Mouse (Mus musculus): ENCODE measurements around the gene Zc3h4. TPM values are rescaled to one million over a fixed set of nuclear protein-coding genes. Genes with fewer than 3 reads are reported as not detected.

The Zc3h4 gene
- polyA plus RNA-seq, 1 experiment from 2014 or later: 19.5 TPM

DNA sequence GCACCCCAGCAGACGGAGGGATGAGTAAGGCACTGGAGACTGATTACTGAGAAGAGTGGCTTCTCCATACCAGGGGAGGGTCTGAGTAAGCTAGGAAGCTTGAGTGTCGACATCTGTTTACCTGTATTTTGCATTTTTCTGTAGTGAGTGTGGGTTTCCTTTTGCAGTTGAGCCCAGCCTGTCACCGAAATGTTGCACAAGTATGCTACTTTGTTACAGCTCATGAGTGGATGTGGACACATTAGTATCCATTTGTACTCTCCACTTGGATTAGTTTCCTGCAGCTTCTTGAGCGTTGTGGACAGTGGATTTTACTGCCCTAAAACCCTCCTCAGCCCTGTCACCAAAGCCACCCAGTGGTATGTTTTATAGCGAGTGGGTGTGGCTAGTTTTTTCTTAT is 18.0 kb downstream of the Zc3h4 start:
- ATAC-seq: no peak
- Histone ChIP-seq H3K9ac (no peak overlapping the region), H3K4me1 (0 out of 2 replicates have a peak, but pooled peaks cover 8% of the 10 kb centered on the region), H3K36me3 (ENCODE audit: poor library complexity, severe bottlenecking) (peaks cover 87% of the 10 kb centered on the region), H3K4me2 (no peak overlapping the region), H3K27me3 (no peaks in the 10 kb centered on the region), H3K9me3 (replicated peaks) (no peaks in the 10 kb centered on the region), H3K4me3 (no peak overlapping the region), H3K27ac (no peak overlapping the region)
- WGBS: 92% methylated on average over 5 of the region's 5 CpGs

DNA sequence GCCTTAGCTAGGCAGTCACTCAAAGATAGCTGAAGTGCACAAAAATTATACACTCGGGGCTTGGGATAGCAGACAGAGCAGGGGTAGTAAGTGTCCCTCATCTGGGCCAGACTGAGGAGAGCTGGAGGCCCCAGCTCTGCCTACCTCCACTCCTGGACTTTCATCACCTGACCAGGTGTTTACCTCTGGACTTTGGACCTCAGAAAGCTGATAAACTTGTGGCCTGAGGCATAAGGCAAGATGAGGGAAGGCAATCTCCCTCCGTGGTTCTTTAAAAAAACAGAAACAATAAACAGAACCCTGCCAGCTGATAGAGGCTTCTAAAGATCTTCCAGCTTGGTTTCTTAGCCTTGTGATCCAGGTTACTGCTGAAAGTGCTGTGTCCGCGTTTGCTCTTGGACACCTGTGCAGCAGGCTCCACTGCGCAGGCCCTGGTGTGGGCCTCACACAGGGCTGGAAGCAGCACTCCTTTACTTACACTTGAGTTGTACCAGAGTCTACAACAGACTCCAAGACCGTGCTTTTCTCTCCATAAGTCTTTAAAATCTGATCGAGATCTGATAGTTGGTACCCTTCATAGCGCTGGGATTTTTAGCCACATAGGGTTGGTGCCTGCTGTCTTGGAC is 19.9 kb downstream of the Zc3h4 start:
- Histone ChIP-seq H3K27me3 (no peaks in the 10 kb centered on the region), H3K4me1 (no peaks in the 10 kb centered on the region), H3K9me3 (replicated peaks) (no peaks in the 10 kb centered on the region), H3K27ac (no peak overlapping the region), H3K4me3 (no peak overlapping the region), H3K9ac (no peak overlapping the region), H3K4me2 (no peak overlapping the region), H3K36me3 (ENCODE audit: poor library complexity, severe bottlenecking) (peaks cover 98% of the 10 kb centered on the region)
- 96% methylated on average over 8 of the region's 8 CpGs for WGBS
- ATAC-seq: no peak

DNA sequence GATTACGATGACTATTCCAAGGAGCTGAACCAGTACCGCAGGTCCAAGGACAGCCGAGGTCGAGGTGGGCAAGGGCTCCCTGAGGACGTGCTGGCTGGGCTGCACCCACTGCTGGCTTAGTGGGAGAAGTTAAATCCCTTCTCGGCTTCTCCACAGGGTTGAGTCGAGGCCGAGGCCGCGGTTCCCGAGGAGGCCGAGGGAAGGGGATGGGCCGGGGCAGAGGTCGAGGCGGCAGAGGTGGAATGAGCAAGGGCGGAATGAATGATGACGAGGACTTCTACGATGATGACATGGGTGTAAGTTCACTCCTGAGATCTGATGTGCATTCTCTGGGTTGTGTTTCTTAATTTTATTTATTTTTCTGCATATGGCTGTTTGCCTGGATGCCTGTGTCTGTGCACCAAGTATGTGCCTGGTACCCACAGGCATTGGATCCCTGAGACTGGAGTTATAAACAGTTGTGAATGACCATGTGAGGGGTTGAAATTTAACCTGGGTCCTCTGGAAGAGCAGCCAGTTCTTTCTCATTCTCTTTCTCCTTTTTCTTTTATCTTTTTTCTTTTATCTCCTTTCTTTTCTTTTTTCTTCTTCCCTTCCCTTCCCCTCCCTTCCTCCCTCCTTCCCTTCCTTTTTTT is 21.6 kb downstream of the Zc3h4 start:
- 92% methylated on average over 18 of the region's 18 CpGs for WGBS
- no peak overlapping the region for H3K4me2 ChIP-seq
- H3K36me3 ChIP-seq (ENCODE audit: poor library complexity, severe bottlenecking): peaks cover 99% of the 10 kb centered on the region
- no peaks in the 10 kb centered on the region for H3K9me3 ChIP-seq (replicated peaks)
- no peaks in the 10 kb centered on the region for H3K27me3 ChIP-seq
- no peak overlapping the region for H3K4me3 ChIP-seq
- H3K9ac ChIP-seq: no peak overlapping the region
- no peak overlapping the region for H3K27ac ChIP-seq
- H3K4me1 ChIP-seq: no peaks in the 10 kb centered on the region
- ATAC-seq: no peak

DNA sequence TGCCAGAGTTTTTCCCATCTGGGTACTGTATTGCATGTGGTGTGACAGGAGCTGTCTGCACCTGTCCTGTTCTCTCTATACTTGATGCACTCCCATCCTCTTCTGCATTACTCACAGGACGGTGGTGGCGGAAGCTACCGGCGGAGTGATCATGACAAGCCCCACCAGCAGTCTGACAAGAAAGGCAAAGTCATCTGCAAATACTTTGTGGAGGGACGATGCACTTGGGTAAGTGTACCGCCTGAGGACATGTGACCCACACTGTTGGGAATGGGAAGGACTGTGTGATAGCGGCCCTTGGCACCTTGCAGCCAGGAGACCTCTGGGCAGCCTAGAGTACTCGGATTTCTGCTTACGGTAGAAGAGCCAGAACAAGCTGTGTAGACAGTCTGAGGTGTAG is 23.0 kb downstream of the Zc3h4 start:
- H3K4me1 ChIP-seq: no peaks in the 10 kb centered on the region
- H3K27me3 ChIP-seq: no peaks in the 10 kb centered on the region
- no peak overlapping the region for H3K27ac ChIP-seq
- peaks cover 99% of the 10 kb centered on the region for H3K36me3 ChIP-seq (ENCODE audit: poor library complexity, severe bottlenecking)
- H3K9ac ChIP-seq: no peak overlapping the region
- no peak for ATAC-seq
- H3K4me3 ChIP-seq: no peak overlapping the region
- H3K4me2 ChIP-seq: no peak overlapping the region
- WGBS: 90% methylated on average over 9 of the region's 9 CpGs
- H3K9me3 ChIP-seq (replicated peaks): no peaks in the 10 kb centered on the region

DNA sequence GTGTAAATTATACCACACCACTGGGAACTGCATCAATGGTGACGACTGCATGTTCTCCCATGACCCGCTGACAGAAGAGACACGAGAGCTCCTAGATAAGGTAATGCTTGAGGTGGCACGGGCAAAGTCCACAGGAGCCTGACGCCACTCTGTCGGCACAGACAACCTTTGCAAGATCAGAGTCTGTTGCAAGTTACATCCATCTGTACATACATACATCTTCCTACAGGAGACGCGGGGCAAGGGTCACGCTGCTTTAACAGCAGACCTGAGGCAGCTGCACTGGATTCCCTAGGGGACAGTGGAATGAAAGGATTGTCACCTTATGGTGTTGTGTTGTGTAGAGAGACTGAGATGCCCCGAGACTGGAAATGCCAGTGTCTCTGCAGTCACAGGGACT is 25.0 kb downstream of the Zc3h4 start:
- H3K27ac ChIP-seq: no peak overlapping the region
- 97% methylated on average over 10 of the region's 10 CpGs for WGBS
- ATAC-seq: 0 out of 2 replicates have a peak, but pooled peaks have one; percentile 24

DNA sequence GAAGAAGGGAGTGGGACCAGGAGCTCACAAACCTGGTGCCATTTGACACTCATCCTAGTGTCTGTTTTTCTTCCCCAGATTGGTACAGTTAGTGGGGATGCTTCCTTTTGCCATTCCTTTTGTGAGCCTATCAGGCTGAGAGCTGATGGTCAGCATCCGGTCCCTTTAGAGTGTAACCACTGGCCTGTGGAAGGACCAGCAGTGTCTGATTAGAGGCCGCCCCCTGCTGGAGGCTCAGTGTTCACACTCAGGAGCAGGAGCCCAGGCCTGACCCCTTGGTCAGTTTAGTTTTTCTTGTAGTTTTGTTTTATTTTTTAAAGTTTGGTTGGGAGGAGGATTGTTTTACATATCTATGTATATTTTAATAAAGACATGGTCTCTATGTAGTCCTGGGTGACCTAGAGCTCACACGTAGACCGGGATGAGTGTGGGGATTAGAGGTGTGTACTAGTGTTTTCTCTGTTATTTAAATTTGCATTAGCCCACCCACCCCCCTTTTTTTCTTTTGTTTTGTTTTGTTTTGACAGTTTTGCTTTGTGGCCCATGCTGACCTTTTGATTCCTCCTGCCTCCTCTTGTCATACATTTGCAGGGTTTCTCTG is 25.5 kb downstream of the Zc3h4 start:
- 53% methylated on average over 4 of the region's 4 CpGs for WGBS
- Histone ChIP-seq H3K9me3 (replicated peaks) (no peaks in the 10 kb centered on the region), H3K27me3 (no peaks in the 10 kb centered on the region), H3K4me1 (no peaks in the 10 kb centered on the region), H3K27ac (no peak overlapping the region), H3K9ac (no peak overlapping the region), H3K4me3 (no peak overlapping the region), H3K36me3 (ENCODE audit: poor library complexity, severe bottlenecking) (peaks cover 99% of the 10 kb centered on the region), H3K4me2 (no peak overlapping the region)
- ATAC-seq: peak; percentile 75

More for the DNA sequence above, 25.0 kb downstream of the Zc3h4 start:
- no peak overlapping the region for H3K4me2 ChIP-seq
- no peaks in the 10 kb centered on the region for H3K4me1 ChIP-seq
- H3K9me3 ChIP-seq (replicated peaks): no peaks in the 10 kb centered on the region
- H3K27me3 ChIP-seq: no peaks in the 10 kb centered on the region
- H3K36me3 ChIP-seq (ENCODE audit: poor library complexity, severe bottlenecking): peaks cover 99% of the 10 kb centered on the region
- H3K4me3 ChIP-seq: no peak overlapping the region
- no peak overlapping the region for H3K9ac ChIP-seq

DNA sequence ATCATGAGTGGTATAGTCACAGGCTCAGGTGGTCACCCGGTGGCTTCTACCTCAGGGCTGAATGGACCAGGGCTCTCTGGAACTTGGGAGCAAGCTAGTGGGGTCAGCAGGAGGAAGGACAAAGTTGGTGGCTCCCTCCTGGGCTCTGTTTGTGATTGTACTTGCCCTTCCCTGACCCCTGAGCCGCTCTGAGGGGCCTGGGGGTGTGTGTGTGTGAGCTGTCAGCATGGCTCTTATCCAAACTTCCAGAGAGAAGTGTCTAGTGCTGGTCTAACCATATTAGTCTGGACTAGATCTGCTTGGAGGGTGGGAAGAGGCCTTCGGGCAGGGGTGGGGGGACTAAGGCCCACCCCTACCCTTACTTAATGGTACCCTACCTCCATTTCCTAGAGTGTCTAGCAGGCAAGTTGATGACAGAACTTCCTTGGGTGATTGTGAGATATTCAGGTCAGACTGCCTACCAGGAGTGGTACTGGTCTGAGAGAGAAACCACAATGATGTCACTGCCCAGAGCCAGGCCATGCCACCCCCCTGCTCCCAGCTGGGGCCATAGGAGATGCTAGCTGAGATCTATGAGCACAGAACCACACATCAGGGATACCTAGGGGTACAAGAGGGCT is 32.8 kb downstream of the Zc3h4 start:
- no peak overlapping the region for H3K4me3 ChIP-seq
- no peaks in the 10 kb centered on the region for H3K4me1 ChIP-seq
- H3K27me3 ChIP-seq: no peaks in the 10 kb centered on the region
- no peak overlapping the region for H3K27ac ChIP-seq
- no peak overlapping the region for H3K9ac ChIP-seq
- H3K4me2 ChIP-seq: no peak overlapping the region
- ATAC-seq: no peak
- H3K9me3 ChIP-seq (replicated peaks): no peaks in the 10 kb centered on the region
- peaks cover 88% of the 10 kb centered on the region for H3K36me3 ChIP-seq (ENCODE audit: poor library complexity, severe bottlenecking)
- 88% methylated on average over 3 of the region's 3 CpGs for WGBS

DNA sequence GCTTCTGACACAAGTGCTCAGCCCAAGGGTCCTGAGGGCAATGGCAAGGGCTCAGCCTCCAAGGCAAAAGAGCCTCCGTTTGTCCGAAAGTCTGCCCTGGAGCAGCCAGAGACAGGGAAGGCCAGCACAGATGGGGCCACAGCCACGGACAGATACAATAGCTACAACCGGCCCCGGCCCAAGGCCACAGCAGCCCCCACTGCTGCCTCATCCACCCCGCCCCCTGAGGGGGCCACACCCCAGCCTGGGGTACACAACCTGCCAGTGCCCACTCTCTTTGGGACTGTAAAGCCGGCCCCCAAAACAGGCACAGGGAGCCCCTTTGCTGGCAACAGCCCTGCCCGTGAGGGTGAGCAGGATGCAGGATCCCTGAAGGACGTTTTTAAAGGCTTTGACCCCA is 34.4 kb downstream of the Zc3h4 start:
- no peak overlapping the region for H3K4me2 ChIP-seq
- no peak overlapping the region for H3K27ac ChIP-seq
- H3K4me1 ChIP-seq: no peaks in the 10 kb centered on the region
- H3K9ac ChIP-seq: no peak overlapping the region
- 90% methylated on average over 9 of the region's 9 CpGs for WGBS
- 0 out of 2 replicates have a peak, but pooled peaks have one; percentile 24 for ATAC-seq
- no peak overlapping the region for H3K4me3 ChIP-seq
- peaks cover 71% of the 10 kb centered on the region for H3K36me3 ChIP-seq (ENCODE audit: poor library complexity, severe bottlenecking)
- no peaks in the 10 kb centered on the region for H3K9me3 ChIP-seq (replicated peaks)
- H3K27me3 ChIP-seq: no peaks in the 10 kb centered on the region

DNA sequence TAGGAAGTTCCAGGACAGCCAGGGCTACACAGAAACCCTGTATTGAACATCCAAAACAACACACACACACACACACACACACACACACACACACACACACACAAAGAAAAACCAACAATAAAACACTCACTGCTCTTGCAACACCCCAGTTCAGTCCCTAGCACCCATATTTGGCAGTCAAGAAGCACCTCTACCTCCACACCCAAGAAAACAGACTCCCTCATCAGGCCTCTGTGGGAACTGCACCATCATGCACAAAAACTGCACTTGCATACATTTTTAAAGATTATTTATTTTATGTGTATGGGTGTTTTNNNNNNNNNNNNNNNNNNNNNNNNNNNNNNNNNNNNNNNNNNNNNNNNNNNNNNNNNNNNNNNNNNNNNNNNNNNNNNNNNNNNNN is 40.5 kb downstream of the Zc3h4 start:
- H3K27me3 ChIP-seq: no peaks in the 10 kb centered on the region
- peaks cover 10% of the 10 kb centered on the region for H3K36me3 ChIP-seq (ENCODE audit: poor library complexity, severe bottlenecking)
- ATAC-seq: no peak
- no peak overlapping the region for H3K9ac ChIP-seq
- H3K4me3 ChIP-seq: no peak overlapping the region
- H3K9me3 ChIP-seq (replicated peaks): no peaks in the 10 kb centered on the region
- no peak overlapping the region for H3K4me2 ChIP-seq
- H3K4me1 ChIP-seq: no peaks in the 10 kb centered on the region
- H3K27ac ChIP-seq: no peak overlapping the region

DNA sequence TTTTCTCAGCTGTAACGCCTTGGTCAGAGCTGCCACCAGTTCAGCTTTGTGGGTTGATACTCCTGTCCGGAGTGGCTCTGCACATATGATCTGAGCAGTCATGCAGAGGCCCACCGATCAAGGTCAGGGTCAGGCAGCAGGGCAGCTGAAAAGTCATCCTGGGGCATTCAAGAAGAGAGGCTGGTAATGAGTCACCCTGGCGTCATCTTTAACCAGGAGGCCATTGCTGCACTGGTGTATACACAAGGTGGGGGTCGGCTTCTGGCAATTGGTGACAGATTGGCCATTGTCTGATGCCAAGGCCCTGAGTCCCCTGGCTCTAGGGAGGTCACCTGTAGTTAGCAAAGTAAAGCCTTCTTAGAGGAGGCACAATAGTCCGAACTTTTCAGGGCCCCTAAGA is 50.9 kb downstream of the Zc3h4 start:
- no peaks in the 10 kb centered on the region for H3K9me3 ChIP-seq (replicated peaks)
- no peak overlapping the region for H3K9ac ChIP-seq
- no peak overlapping the region for H3K27ac ChIP-seq
- H3K27me3 ChIP-seq: 0 out of 2 replicates have a peak, but pooled peaks cover 5% of the 10 kb centered on the region
- H3K4me3 ChIP-seq: no peak overlapping the region
- ATAC-seq: no peak
- 89% methylated on average over 6 of the region's 6 CpGs for WGBS
- H3K4me1 ChIP-seq: peaks cover 11% of the 10 kb centered on the region
- no peak overlapping the region for H3K4me2 ChIP-seq
- 0 out of 2 replicates have a peak, but pooled peaks cover 17% of the 10 kb centered on the region for H3K36me3 ChIP-seq (ENCODE audit: poor library complexity, severe bottlenecking)

DNA sequence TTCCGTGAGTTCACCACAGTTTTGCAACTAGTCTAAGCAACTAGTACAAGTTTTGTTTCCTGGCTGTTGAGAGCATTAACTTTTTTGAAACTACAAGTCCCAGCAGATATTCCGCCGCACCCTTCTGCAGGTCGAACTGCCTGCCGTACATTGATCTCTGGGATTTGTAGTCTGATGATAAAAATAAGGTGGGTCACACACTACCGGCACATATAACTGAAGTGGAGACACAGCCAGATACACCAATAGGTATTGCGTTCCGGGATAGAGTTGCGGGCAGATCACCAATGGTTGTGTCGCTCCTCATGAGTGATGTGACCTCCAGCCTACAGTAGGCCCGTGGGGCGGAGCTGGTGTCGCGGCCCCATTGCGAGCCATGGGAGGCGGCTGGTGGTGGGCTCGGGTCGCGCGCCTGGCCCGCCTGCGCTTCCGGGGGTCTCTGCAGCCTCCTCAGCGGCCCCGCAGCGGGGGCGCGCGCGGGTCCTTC is 51.9 kb downstream of the Zc3h4 start, which contains the start of gene Tmem160:
Gene Tmem160 (plus strand): TSS at position 193 of the 487 bp plus-strand sequence.
- Histone ChIP-seq H3K9me3 (replicated peaks) (no peaks in the 10 kb centered on the region), H3K4me3 (peak within 1 kb of the TSS; percentile 77), H3K4me1 (peaks cover 11% of the 10 kb centered on the region), H3K27me3 (0 out of 2 replicates have a peak, but pooled peaks cover 5% of the 10 kb centered on the region), H3K9ac (peak within 1 kb of the TSS; percentile 76), H3K36me3 (ENCODE audit: poor library complexity, severe bottlenecking) (0 out of 2 replicates have a peak, but pooled peaks cover 17% of the 10 kb centered on the region), H3K27ac (peak within 1 kb of the TSS; percentile 54), H3K4me2 (peak within 1 kb of the TSS; percentile 92)
- 1% methylated on average over 29 of the region's 30 CpGs for WGBS
- ATAC-seq: peak; percentile 99
